Mouse (Mus musculus) forebrain, embryonic 14.5 days (tissue): ENCODE results near the gene Gm49450. TPM values are rescaled to one million over a fixed set of nuclear protein-coding genes. Genes with fewer than 3 reads are reported as not detected.

ENCODE experiments used
- ATAC-seq: fragments of 200-750 bp; cut with Nextera tagmentation; 2 replicates; pipeline ENCODE4 v1.8.0; 2017; ENCODE audit warnings: mild to moderate bottlenecking, moderate library complexity
- DNase-seq: peaks from one replicate; pipeline ENCODE4 v3.0.0-alpha.2; 2015; ENCODE audit warnings: low spot score
- H3K27ac ChIP-seq: fragments of 300-500 bp; sonication (generic); 2 replicates; pipeline ENCODE4 v1.5.1; 2014; ENCODE audit warnings: low read depth, mild to moderate bottlenecking, control low read depth, low read length, moderate library complexity
- H3K27me3 ChIP-seq: fragments of 300-500 bp; sonication (generic); replicated peaks from 2 replicates; pipeline ENCODE4 v1.6.1; 2014; ENCODE audit warnings: low read length, control low read depth, mixed read lengths; ENCODE audit not compliant: control insufficient read depth, insufficient read depth
- H3K36me3 ChIP-seq: fragments of 300-500 bp; sonication (generic); 2 replicates; pipeline ENCODE4 v1.6.1; 2014; ENCODE audit warnings: low read length, control low read depth; ENCODE audit not compliant: control insufficient read depth, insufficient read depth
- H3K4me1 ChIP-seq: fragments of 300-500 bp; sonication (generic); 2 replicates; pipeline ENCODE4 v1.6.1; 2014; ENCODE audit warnings: antibody characterized with exemption, low read length, control low read depth; ENCODE audit not compliant: control insufficient read depth, insufficient read depth
- H3K4me2 ChIP-seq: fragments of 300-500 bp; sonication (generic); 2 replicates; pipeline ENCODE4 v1.6.1; 2014; ENCODE audit warnings: mild to moderate bottlenecking, control low read depth, low read length
- H3K4me3 ChIP-seq: fragments of 300-500 bp; sonication (generic); 2 replicates; pipeline ENCODE4 v1.5.1; 2014; ENCODE audit warnings: low read depth, low read length, control low read depth
- H3K9ac ChIP-seq: fragments of 300-500 bp; sonication (generic); 2 replicates; pipeline ENCODE4 v1.6.1; 2014; ENCODE audit warnings: mild to moderate bottlenecking, low read length, control low read depth, moderate library complexity
- H3K9me3 ChIP-seq: fragments of 300-500 bp; sonication (generic); replicated peaks from 2 replicates; pipeline ENCODE4 v1.6.1; 2016; ENCODE audit warnings: low read length, control low read depth, mixed read lengths; ENCODE audit not compliant: control insufficient read depth
- WGBS: fragments of 180-500 bp; shearing (Covaris S2); extraction: QIAGEN DNeasy Blood & Tissue Kit; methylation state at CpG from one replicate; pipeline ENCODE4 v1.1.7; 2014; 5-methylcytosine and 5-hydroxymethylcytosine counted together
- polyA plus RNA-seq: library from polyadenylated mRNA; unstranded; fragments of >200 nt; fragmentation: Nextera tagmentation; extraction: Ambion mirVana; gene quantifications from 2 replicates; pipeline ENCODE4 v1.2.1, GENCODE M21; 2014

Gene Gm49450
- polyA plus RNA-seq, 1 experiment from 2014 or later, result not detected

- Histone ChIP-seq H3K27ac (peak overlapping the region; percentile 90), H3K9ac (peak overlapping the region; percentile 82), H3K9me3 (no peaks in the 10 kb centered on the region), H3K27me3 (no peaks in the 10 kb centered on the region), H3K36me3 (no peaks in the 10 kb centered on the region), H3K4me3 (peak overlapping the region; percentile 37), H3K4me2 (peak overlapping the region; percentile 79), H3K4me1 (peaks cover 39% of the 10 kb centered on the region)
- 3% methylated on average over 35 of the region's 35 CpGs for WGBS
- DNase-seq (peak; percentile 93), ATAC-seq (peak; percentile 89)
These were observed 39.9 kb upstream of the Gm49450 start for GRCm38 (mm10) chr15:98993093-98993793.

- peaks cover 49% of the 10 kb centered on the region for H3K4me1 ChIP-seq
- WGBS, result 19% methylated on average over 17 of the region's 17 CpGs
- DNase-seq (peak; percentile 95), ATAC-seq (peak; percentile 81)
- peak overlapping the region; percentile 37 for H3K4me3 ChIP-seq
- peak overlapping the region; percentile 82 for H3K9ac ChIP-seq
- H3K4me2 ChIP-seq, result peak overlapping the region; percentile 79
- H3K9me3 ChIP-seq, result no peaks in the 10 kb centered on the region
- H3K36me3 ChIP-seq, result no peaks in the 10 kb centered on the region
- H3K27ac ChIP-seq, result peak overlapping the region; percentile 90
- no peaks in the 10 kb centered on the region for H3K27me3 ChIP-seq
These were observed 38.9 kb upstream of the Gm49450 start for GRCm38 (mm10) chr15:98992086-98992912.

GRCm38 (mm10) chr15:98991540-98992050 lies 38.2 kb upstream of the Gm49450 start:
- DNase-seq (peak; percentile 47), ATAC-seq (no peak)
- Histone ChIP-seq H3K9me3 (no peaks in the 10 kb centered on the region), H3K9ac (peak overlapping the region; percentile 82), H3K27me3 (no peaks in the 10 kb centered on the region), H3K4me2 (peak overlapping the region; percentile 79), H3K4me3 (peak overlapping the region; percentile 37), H3K27ac (peak overlapping the region; percentile 90), H3K36me3 (no peaks in the 10 kb centered on the region), H3K4me1 (peaks cover 55% of the 10 kb centered on the region)
- WGBS, result 5% methylated on average over 9 of the region's 9 CpGs

GRCm38 (mm10) chr15:98990669-98991539 lies 37.6 kb upstream of the Gm49450 start:
- Histone ChIP-seq H3K27me3 (no peaks in the 10 kb centered on the region), H3K4me1 (peaks cover 58% of the 10 kb centered on the region), H3K27ac (peak overlapping the region; percentile 90), H3K9ac (peak overlapping the region; percentile 82), H3K9me3 (no peaks in the 10 kb centered on the region), H3K36me3 (no peaks in the 10 kb centered on the region), H3K4me3 (peak overlapping the region; percentile 37), H3K4me2 (peak overlapping the region; percentile 79)
- ATAC-seq, result no peak
- DNase-seq, result peak; percentile 78
- 7% methylated on average over 15 of the region's 15 CpGs for WGBS

- peaks cover 58% of the 10 kb centered on the region for H3K4me1 ChIP-seq
- peak overlapping the region; percentile 79 for H3K4me2 ChIP-seq
- H3K36me3 ChIP-seq, result no peaks in the 10 kb centered on the region
- peak; percentile 56 for DNase-seq
- H3K27me3 ChIP-seq, result no peaks in the 10 kb centered on the region
- H3K9ac ChIP-seq, result peak overlapping the region; percentile 82
- H3K9me3 ChIP-seq, result no peaks in the 10 kb centered on the region
- no peak overlapping the region for H3K4me3 ChIP-seq
- peak overlapping the region; percentile 90 for H3K27ac ChIP-seq
- no peak for ATAC-seq
- WGBS, result 20% methylated on average over 11 of the region's 12 CpGs
These were observed 36.5 kb upstream of the Gm49450 start for GRCm38 (mm10) chr15:98989701-98990430.

GRCm38 (mm10) chr15:98988787-98989186 lies 35.4 kb upstream of the Gm49450 start:
- Histone ChIP-seq H3K4me3 (no peak overlapping the region), H3K9me3 (no peaks in the 10 kb centered on the region), H3K27ac (peak overlapping the region; percentile 96; the same call in 1 of the 2 replicates), H3K4me2 (peak overlapping the region; percentile 59), H3K27me3 (no peaks in the 10 kb centered on the region), H3K4me1 (peaks cover 62% of the 10 kb centered on the region), H3K36me3 (no peaks in the 10 kb centered on the region), H3K9ac (no peak overlapping the region)
- DNase-seq (no peak), ATAC-seq (no peak)
- 48% methylated on average over 3 of the region's 3 CpGs for WGBS

- ATAC-seq (no peak), DNase-seq (no peak)
- H3K4me1 ChIP-seq, result peaks cover 63% of the 10 kb centered on the region
- peak overlapping the region; percentile 90 for H3K9ac ChIP-seq
- peak overlapping the region; percentile 96 for H3K27ac ChIP-seq
- H3K27me3 ChIP-seq, result no peaks in the 10 kb centered on the region
- H3K36me3 ChIP-seq, result no peaks in the 10 kb centered on the region
- no peaks in the 10 kb centered on the region for H3K9me3 ChIP-seq
- peak overlapping the region; percentile 12; the same call in 1 of the 2 replicates for H3K4me3 ChIP-seq
- H3K4me2 ChIP-seq, result peak overlapping the region; percentile 59
- 30% methylated on average over 8 of the region's 8 CpGs for WGBS
These were observed 34.4 kb upstream of the Gm49450 start for GRCm38 (mm10) chr15:98987661-98988181.
